In the genomic region with DNA sequence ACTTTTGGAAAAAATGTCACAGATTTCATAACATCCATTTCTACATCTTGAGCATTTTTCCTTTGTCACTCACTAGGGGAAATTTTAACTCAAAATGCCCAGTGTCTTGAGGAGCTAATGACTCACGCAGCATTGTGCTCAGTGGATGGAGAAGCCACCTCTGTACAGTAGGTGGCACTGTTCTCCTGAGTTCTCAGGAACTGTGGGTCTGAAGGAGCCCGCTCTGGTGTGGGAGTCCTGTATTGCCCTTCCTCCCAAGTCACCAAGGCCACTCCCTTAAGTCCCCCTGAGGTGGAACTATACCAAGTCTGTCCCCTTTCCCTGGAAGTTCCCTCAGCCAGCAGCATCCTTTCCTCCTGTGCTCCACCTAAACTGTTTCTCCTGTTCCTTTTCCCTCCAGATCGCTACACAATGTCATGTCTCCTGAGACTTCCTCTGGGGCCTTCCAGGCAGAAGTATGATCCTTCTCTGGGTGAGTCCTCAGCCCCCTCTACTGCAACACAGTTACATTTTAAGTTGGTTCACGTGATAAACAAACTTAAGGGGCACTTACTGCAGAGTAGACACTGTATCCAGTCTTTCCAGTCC, we compare ENCODE assay signal across 8 mouse cellular contexts. TPM values are rescaled to one million over a fixed set of nuclear protein-coding genes. Genes with fewer than 3 reads are reported as not detected.
DNase-seq lines count a peak whose midpoint lies in the region; ATAC-seq and TF ChIP-seq lines count a peak whose summit lies in the region.

No protein-coding gene starts in this region.

- no peak overlapping the region for H3K27ac ChIP-seq in forebrain, embryonic 16.5 days (ENCODE audit: low read length)
- H3K27ac ChIP-seq in hindbrain, embryonic 14.5 days: no peak overlapping the region
- no peak overlapping the region for H3K27ac ChIP-seq in lung, postnatal 0 days (ENCODE audit: low read length)

- H3K4me3 ChIP-seq in forebrain, embryonic 16.5 days (replicated peaks; ENCODE audit: low read length): no peak overlapping the region
- no peak overlapping the region for H3K4me3 ChIP-seq in hindbrain, embryonic 14.5 days (replicated peaks; ENCODE audit: low read length)
- no peak overlapping the region for H3K4me3 ChIP-seq in lung, postnatal 0 days (ENCODE audit: low read depth, low read length)

- H3K9me3 ChIP-seq in forebrain, embryonic 16.5 days (ENCODE audit: control insufficient read depth, low read length): no peaks in the 10 kb centered on the region
- H3K9me3 ChIP-seq in hindbrain, embryonic 14.5 days (ENCODE audit: control insufficient read depth, low read length): no peaks in the 10 kb centered on the region
- H3K9me3 ChIP-seq in lung, postnatal 0 days (ENCODE audit: low read length): no peaks in the 10 kb centered on the region

- peak; percentile 91 for ATAC-seq in forebrain, embryonic 16.5 days
- ATAC-seq in hindbrain, embryonic 14.5 days (ENCODE audit: low FRiP score): peak; percentile 87
- ATAC-seq in lung, postnatal 0 days: peak; percentile 93

- WGBS in forebrain, embryonic 16.5 days: 30% methylated on average over 4 of the region's 4 CpGs
- WGBS in hindbrain, embryonic 14.5 days: 26% methylated on average over 4 of the region's 4 CpGs
- WGBS in lung, postnatal 0 days: 17% methylated on average over 4 of the region's 4 CpGs

- peak; percentile 91 for TF ChIP-seq CTCF in lung, postnatal 0 days (IDR thresholded peaks at IDR 0.05)

- no peaks in the 10 kb centered on the region for H3K36me3 ChIP-seq in forebrain, embryonic 16.5 days (ENCODE audit: control insufficient read depth, insufficient read depth)
- H3K36me3 ChIP-seq in hindbrain, embryonic 14.5 days (replicated peaks; ENCODE audit: control insufficient read depth, insufficient read depth): no peaks in the 10 kb centered on the region
- no peaks in the 10 kb centered on the region for H3K36me3 ChIP-seq in lung, postnatal 0 days (ENCODE audit: insufficient read depth, low read length)

- no peaks in the 10 kb centered on the region for H3K27me3 ChIP-seq in forebrain, embryonic 16.5 days (replicated peaks; ENCODE audit: control insufficient read depth, insufficient read depth, low read length)
- H3K27me3 ChIP-seq in hindbrain, embryonic 14.5 days (ENCODE audit: control insufficient read depth, insufficient read depth, low read length): no peaks in the 10 kb centered on the region
- no peaks in the 10 kb centered on the region for H3K27me3 ChIP-seq in lung, postnatal 0 days (replicated peaks; ENCODE audit: insufficient read depth, low read length)

- DNase-seq in Muller cell, postnatal 12 days (ENCODE audit: inconsistent ontology term): peak; percentile 55
- DNase-seq in cerebellum, adult 11-12 months: peak; percentile 19
- DNase-seq in hindbrain, embryonic 14.5 days (ENCODE audit: low spot score): peak; percentile 73
- peak; percentile 65 to 70 for DNase-seq in layer of hippocampus, postnatal 10 days (ENCODE audit: low spot score in 2 of 2)
- DNase-seq in lung, postnatal 0 days (ENCODE audit: low spot score): peak; percentile 93
- DNase-seq in ovary, postnatal 10 days (ENCODE audit: low spot score): peak; percentile 19
- DNase-seq in thymus, postnatal 0 days (ENCODE audit: low spot score): peak; percentile 72

- no peak for TF ChIP-seq EP300 in lung, postnatal 0 days (IDR thresholded peaks at IDR 0.05)

- H3K4me2 ChIP-seq in forebrain, embryonic 16.5 days (ENCODE audit: low read length): no peak overlapping the region
- H3K4me2 ChIP-seq in hindbrain, embryonic 14.5 days (replicated peaks): no peak overlapping the region
- H3K4me2 ChIP-seq in lung, postnatal 0 days (replicated peaks; ENCODE audit: low read depth, low read length): no peak overlapping the region

- H3K4me1 ChIP-seq in forebrain, embryonic 16.5 days (replicated peaks; ENCODE audit: control insufficient read depth, insufficient read depth, low read length): no peaks in the 10 kb centered on the region
- H3K4me1 ChIP-seq in hindbrain, embryonic 14.5 days (replicated peaks; ENCODE audit: control insufficient read depth, insufficient read depth, low read length): no peaks in the 10 kb centered on the region
- no peaks in the 10 kb centered on the region for H3K4me1 ChIP-seq in lung, postnatal 0 days (ENCODE audit: insufficient read depth, low read depth, low read length)

- H3K9ac ChIP-seq in forebrain, embryonic 16.5 days (replicated peaks; ENCODE audit: low read depth, low read length): no peak overlapping the region
- H3K9ac ChIP-seq in hindbrain, embryonic 14.5 days: no peak overlapping the region
- H3K9ac ChIP-seq in lung, postnatal 0 days (replicated peaks; ENCODE audit: low read depth): no peak overlapping the region

RNA-seq across cellular contexts. Expression of gene Kctd12, which starts 30.2 kb away (rescaled TPM):
- polyA plus RNA-seq in forebrain, embryonic 16.5 days (2015; fragmentation: Nextera tagmentation; extraction: Ambion mirVana): 17.5 and 24.9 TPM in 2 replicates
- polyA plus RNA-seq in hindbrain, embryonic 14.5 days (2014; fragmentation: Nextera tagmentation; extraction: Ambion mirVana): 25.0 and 31.1 TPM in 2 replicates
- total RNA-seq in layer of hippocampus, postnatal 10 days (2021): 100 to 1,000 TPM in 1 of 2 experiments, 10 to 100 TPM in 1; 90.5 to 105 TPM
- polyA plus RNA-seq in lung, postnatal 0 days (2015; fragmentation: Nextera tagmentation; extraction: Ambion mirVana): 8.2 and 9.7 TPM in 2 replicates
- polyA plus RNA-seq in thymus, postnatal 0 days (2015; fragmentation: Nextera tagmentation; extraction: Ambion mirVana): 4.7 and 5.0 TPM in 2 replicates

RNA-seq across cellular contexts. Expression of gene Acod1, which starts 34.1 kb away (rescaled TPM):
- polyA plus RNA-seq in forebrain, embryonic 16.5 days (2015; fragmentation: Nextera tagmentation; extraction: Ambion mirVana): not detected in 2 replicates
- not detected in 2 replicates for polyA plus RNA-seq in hindbrain, embryonic 14.5 days (2014; fragmentation: Nextera tagmentation; extraction: Ambion mirVana)
- not detected for total RNA-seq in layer of hippocampus, postnatal 10 days (2021)
- 0.11 and 0.43 TPM in 2 replicates for polyA plus RNA-seq in lung, postnatal 0 days (2015; fragmentation: Nextera tagmentation; extraction: Ambion mirVana)
- polyA plus RNA-seq in thymus, postnatal 0 days (2015; fragmentation: Nextera tagmentation; extraction: Ambion mirVana): 0.18 and 0.19 TPM in 2 replicates

RNA-seq across cellular contexts. Expression of gene Cln5, which starts 57.4 kb away (rescaled TPM):
- polyA plus RNA-seq in forebrain, embryonic 16.5 days (2015; fragmentation: Nextera tagmentation; extraction: Ambion mirVana): 9.4 TPM in 2 replicates
- polyA plus RNA-seq in hindbrain, embryonic 14.5 days (2014; fragmentation: Nextera tagmentation; extraction: Ambion mirVana): 14.7 and 17.0 TPM in 2 replicates
- total RNA-seq in layer of hippocampus, postnatal 10 days (2021): 1 to 10 TPM; 6.5 to 6.9 TPM
- 37.7 and 41.9 TPM in 2 replicates for polyA plus RNA-seq in lung, postnatal 0 days (2015; fragmentation: Nextera tagmentation; extraction: Ambion mirVana)
- 25.6 and 28.6 TPM in 2 replicates for polyA plus RNA-seq in thymus, postnatal 0 days (2015; fragmentation: Nextera tagmentation; extraction: Ambion mirVana)

Comparison
In these comparisons a context has a peak if more than half of its experiments do, and no peak if none do; other contexts are left out.
1. DNase-seq: peak in every context shown above with its lines; median percentile 93 in lung, postnatal 0 days; 73 in hindbrain, embryonic 14.5 days; 72 in thymus, postnatal 0 days; 68 in layer of hippocampus, postnatal 10 days; 55 in Muller cell, postnatal 12 days; 19 in cerebellum, adult 11-12 months; 19 in ovary, postnatal 10 days.